Mouse (Mus musculus): ENCODE measurements around the gene Lcorl.

- TF ChIP-seq CTCF (IDR thresholded peaks at IDR 0.05; ENCODE audit: borderline replicate concordance, extremely low read depth, insufficient read depth, insufficient read length), result no peak
- TF ChIP-seq POLR2A (IDR thresholded peaks at IDR 0.05; ENCODE audit: borderline replicate concordance, extremely low read depth, insufficient read depth, insufficient read length, poor library complexity, severe bottlenecking), result no peak
These were observed 171.2 kb downstream of the Lcorl start for GRCm38 (mm10) chr5:45686223-45686622.

Data from brain, embryonic 14.5 days (tissue).